Mouse (Mus musculus) MEL (cell line): Measurements from ENCODE around the gene Eef1akmt3. TPM values are rescaled to one million over a fixed set of nuclear protein-coding genes. Genes with fewer than 3 reads are reported as not detected.

Experiments
- DNase-seq: peaks from one replicate; pipeline ENCODE4 v3.0.0; 2011; ENCODE audit warnings: low read depth, low spot score
- H3K27ac ChIP-seq: 2 replicates; pipeline ENCODE4 v1.5.1; 2012; ENCODE audit warnings: low read depth, mild to moderate bottlenecking, control low read depth, low read length, moderate library complexity; ENCODE audit not compliant: control insufficient read depth
- H3K27me3 ChIP-seq, 2 experiments: fragments of 150-350 bp in 1 of 2; sonication (generic) in 1 of 2; 2 replicates each; pipeline ENCODE4 v1.6.1; 2012; ENCODE audit warnings: low read length in 2 of 2, mild to moderate bottlenecking in 2 of 2, improper control_type of control experiment in 1 of 2, moderate library complexity in 1 of 2; ENCODE audit not compliant: insufficient read depth in 2 of 2, control insufficient read depth in 1 of 2
- H3K36me3 ChIP-seq, 2 experiments: 2 replicates each; pipeline ENCODE4 v1.6.1; 2012 to 2014; ENCODE audit warnings: low read length in 2 of 2, improper control_type of control experiment in 1 of 2, inconsistent platforms in 1 of 2, mild to moderate bottlenecking in 1 of 2; ENCODE audit not compliant: insufficient read depth in 2 of 2, control insufficient read depth in 1 of 2
- H3K4me1 ChIP-seq, 2 experiments: fragments of 150-350 bp in 1 of 2; sonication (generic) in 1 of 2; 2 replicates each; pipeline ENCODE4 v1.6.1; 2012; ENCODE audit warnings: low read length in 2 of 2, improper control_type of control experiment in 1 of 2, mild to moderate bottlenecking in 1 of 2; ENCODE audit not compliant: insufficient read depth in 2 of 2, control insufficient read depth in 1 of 2
- H3K4me3 ChIP-seq, 2 experiments: fragments of 150-350 bp in 1 of 2; sonication (generic) in 1 of 2; 2 replicates each; pipeline ENCODE4 v1.5.1; 2012; ENCODE audit warnings: low read depth in 2 of 2, low read length in 2 of 2, mild to moderate bottlenecking in 2 of 2, moderate library complexity in 2 of 2, control low read depth in 1 of 2, improper control_type of control experiment in 1 of 2; ENCODE audit not compliant: control insufficient read depth in 1 of 2, insufficient read depth in 1 of 2
- H3K79me2 ChIP-seq: 2 replicates; pipeline ENCODE4 v1.6.1; 2012; ENCODE audit warnings: mild to moderate bottlenecking, low read length, moderate library complexity; ENCODE audit not compliant: control insufficient read depth, poor library complexity, insufficient read depth
- H3K9ac ChIP-seq: 2 replicates; pipeline ENCODE4 v1.6.1; 2012; ENCODE audit warnings: low read depth, mild to moderate bottlenecking, control low read depth, low read length, moderate library complexity; ENCODE audit not compliant: control insufficient read depth, poor library complexity, severe bottlenecking
- H3K9me3 ChIP-seq: fragments of 150-350 bp; sonication (generic); replicated peaks from 2 replicates; pipeline ENCODE4 v1.6.1; 2012; ENCODE audit warnings: mild to moderate bottlenecking, low read length, improper control_type of control experiment, moderate library complexity; ENCODE audit not compliant: insufficient read depth
- E2F4 ChIP-seq: IDR thresholded peaks from 2 replicates; pipeline ENCODE4 v1.6.1; 2011; ENCODE audit warnings: low read depth, low read length, improper control_type of control experiment, borderline replicate concordance
- EP300 ChIP-seq, 2 experiments: IDR thresholded peaks; 2 replicates each; pipeline ENCODE4 v1.6.1; 2011; ENCODE audit warnings: improper control_type of control experiment in 2 of 2, low read length in 2 of 2, low read depth in 1 of 2, mild to moderate bottlenecking in 1 of 2
- GABPA ChIP-seq: IDR thresholded peaks from 2 replicates; pipeline ENCODE4 v1.6.1; 2012; ENCODE audit warnings: low read depth, mild to moderate bottlenecking, inconsistent platforms, low read length, improper control_type of control experiment, moderate library complexity
- HCFC1 ChIP-seq: IDR thresholded peaks from 2 replicates; pipeline ENCODE4 v1.6.1; 2012; ENCODE audit warnings: low read depth, mild to moderate bottlenecking, inconsistent platforms, low read length, improper control_type of control experiment, moderate library complexity
- JUND ChIP-seq: IDR thresholded peaks from 2 replicates; pipeline ENCODE4 v1.6.1; 2011; ENCODE audit warnings: low read depth, mild to moderate bottlenecking, improper control_type of control experiment, low read length
- KAT2A ChIP-seq: conservative IDR thresholded peaks from 2 replicates; pipeline ENCODE4 v1.6.1; 2012; ENCODE audit warnings: low read depth, low read length, improper control_type of control experiment, inconsistent platforms
- MAX ChIP-seq: IDR thresholded peaks from 2 replicates; pipeline ENCODE4 v1.6.1; 2011; ENCODE audit warnings: low read length, improper control_type of control experiment
- MYB ChIP-seq: IDR thresholded peaks from 2 replicates; pipeline ENCODE4 v1.6.1; 2011; ENCODE audit warnings: mild to moderate bottlenecking, low read depth, low read length, improper control_type of control experiment
- MYC ChIP-seq: IDR thresholded peaks from 2 replicates; pipeline ENCODE4 v1.6.1; 2011; ENCODE audit warnings: low read depth, mild to moderate bottlenecking, low read length, improper control_type of control experiment, moderate library complexity
- NRF1 ChIP-seq: IDR thresholded peaks from 2 replicates; pipeline ENCODE4 v1.6.1; 2014; ENCODE audit warnings: low read depth, mild to moderate bottlenecking, inconsistent platforms, low read length, improper control_type of control experiment, moderate library complexity; ENCODE audit not compliant: poor library complexity, insufficient read depth, severe bottlenecking
- POLR2A ChIP-seq, 2 experiments: IDR thresholded peaks; 2 replicates each; pipeline ENCODE4 v1.6.1; 2011 to 2012; ENCODE audit warnings: low read length in 2 of 2, mild to moderate bottlenecking in 2 of 2, control low read depth in 1 of 2, improper control_type of control experiment in 1 of 2, low read depth in 1 of 2, moderate library complexity in 1 of 2; ENCODE audit not compliant: control insufficient read depth in 1 of 2, insufficient read depth in 1 of 2, poor library complexity in 1 of 2
- POLR2AphosphoS2 ChIP-seq: IDR thresholded peaks from 2 replicates; pipeline ENCODE4 v1.6.1; 2011; ENCODE audit warnings: low read length, improper control_type of control experiment
- RAD21 ChIP-seq: IDR thresholded peaks from 2 replicates; pipeline ENCODE4 v1.6.1; 2011; ENCODE audit warnings: mild to moderate bottlenecking, low read depth, low read length, improper control_type of control experiment
- SIN3A ChIP-seq: IDR thresholded peaks from 2 replicates; pipeline ENCODE4 v1.6.1; 2012; ENCODE audit warnings: low read length, improper control_type of control experiment, inconsistent platforms
- SMC3 ChIP-seq: IDR thresholded peaks from 2 replicates; pipeline ENCODE4 v1.6.1; 2011; ENCODE audit warnings: low read depth, low read length, improper control_type of control experiment
- TAL1 ChIP-seq: IDR thresholded peaks from 2 replicates; pipeline ENCODE4 v1.6.1; 2012; ENCODE audit warnings: mild to moderate bottlenecking, inconsistent platforms, low read length, moderate library complexity, mixed read lengths
- UBTF ChIP-seq: IDR thresholded peaks from 2 replicates; pipeline ENCODE4 v1.6.1; 2012; ENCODE audit warnings: low read depth, mild to moderate bottlenecking, inconsistent platforms, low read length, improper control_type of control experiment, moderate library complexity, borderline replicate concordance; ENCODE audit not compliant: insufficient read depth
- USF1 ChIP-seq: IDR thresholded peaks from 2 replicates; pipeline ENCODE4 v1.6.1; 2014; ENCODE audit warnings: low read depth, mild to moderate bottlenecking, inconsistent platforms, low read length, improper control_type of control experiment, moderate library complexity
- ZC3H11A ChIP-seq: IDR thresholded peaks from 2 replicates; pipeline ENCODE4 v1.6.1; 2012; ENCODE audit warnings: low read depth, mild to moderate bottlenecking, inconsistent platforms, low read length, improper control_type of control experiment
- ZKSCAN1 ChIP-seq: IDR thresholded peaks from 2 replicates; pipeline ENCODE4 v1.6.1; 2012; ENCODE audit warnings: low read depth, mild to moderate bottlenecking, inconsistent platforms, low read length, improper control_type of control experiment, moderate library complexity
- ZMIZ1 ChIP-seq: IDR thresholded peaks from 2 replicates; pipeline ENCODE4 v1.6.1; 2012; ENCODE audit warnings: low read depth, mild to moderate bottlenecking, inconsistent platforms, low read length, improper control_type of control experiment, moderate library complexity
- polyA plus RNA-seq, 2 experiments: library from polyadenylated mRNA; stranded (reverse) in 1 of 2; unstranded in 1 of 2; fragments of >175 nt in 1 of 2; fragments of >200 nt in 1 of 2; gene quantifications; 2 replicates each; pipeline versions ENCODE4 v1.2.1 to v1.2.4; 2012; ENCODE audit warnings: low replicate concordance in 2 of 2, low read depth in 1 of 2; ENCODE audit not compliant: insufficient read length in 2 of 2, insufficient read depth in 1 of 2, missing spikeins in 1 of 2
- total RNA-seq: library from RNA; depleted of rRNA; stranded (reverse); fragments of 300-350 nt; gene quantifications from 2 replicates; pipeline ENCODE4 v1.2.3, GENCODE M21; 2012

The Eef1akmt3 gene
- total and polyA plus RNA-seq, 3 experiments, result 0.27 to 2.3 TPM; not detected in 1

- peak overlapping the region; percentile 93 for H3K9ac ChIP-seq
- H3K36me3 ChIP-seq, result peaks cover 14 to 39% of the 10 kb centered on the region in 2 experiments
- no peaks in the 10 kb centered on the region for H3K9me3 ChIP-seq
- H3K4me3 ChIP-seq, result peak overlapping the region; percentile 68 to 78
- DNase-seq, result peak; percentile 56
- H3K4me1 ChIP-seq, result peaks cover 6 to 18% of the 10 kb centered on the region in 2 experiments
- H3K27me3 ChIP-seq, result no peaks in the 10 kb centered on the region
- TF ChIP-seq KAT2A (no peak), ZC3H11A (no peak), JUND (no peak), POLR2A (IDR thresholded peaks at IDR 0.05; ENCODE audit: control insufficient read depth in 1 of 2, insufficient read depth in 1 of 2, low read depth in 1 of 2, low read length in 2 of 2, poor library complexity in 1 of 2) (no peak; a peak in 2 of 4 replicates), UBTF (0 out of 2 replicates have a peak, but pooled peaks have one; percentile 20), ZKSCAN1 (no peak), USF1 (no peak), MYB (no peak), SIN3A (no peak), E2F4 (no peak), MAX (0 out of 2 replicates have a peak, but pooled peaks have one; percentile 45), RAD21 (no peak), TAL1 (no peak), SMC3 (no peak), NRF1 (no peak), GABPA (no peak), ZMIZ1 (peak; percentile 30; the same call in 1 of the 2 replicates), EP300 (IDR thresholded peaks at IDR 0.05; ENCODE audit: low read depth in 1 of 2, low read length in 2 of 2) (no peak), POLR2AphosphoS2 (no peak; the same call in 1 of the 2 replicates), MYC (peak; percentile 50; the same call in 1 of the 2 replicates), HCFC1 (no peak)
- peak overlapping the region; percentile 74 for H3K27ac ChIP-seq
- peaks cover 25% of the 10 kb centered on the region for H3K79me2 ChIP-seq
These were observed 22.9 kb upstream of the Eef1akmt3 start for GRCm38 (mm10) chr10:127063913-127064870.
